Mouse (Mus musculus): ENCODE data around the gene Otulinl. TPM values are rescaled to one million over a fixed set of nuclear protein-coding genes. Genes with fewer than 3 reads are reported as not detected.

Gene Otulinl
- total and polyA plus RNA-seq, 3 experiments, result 0.84 to 2.5 (median 1.7) TPM

DNA sequence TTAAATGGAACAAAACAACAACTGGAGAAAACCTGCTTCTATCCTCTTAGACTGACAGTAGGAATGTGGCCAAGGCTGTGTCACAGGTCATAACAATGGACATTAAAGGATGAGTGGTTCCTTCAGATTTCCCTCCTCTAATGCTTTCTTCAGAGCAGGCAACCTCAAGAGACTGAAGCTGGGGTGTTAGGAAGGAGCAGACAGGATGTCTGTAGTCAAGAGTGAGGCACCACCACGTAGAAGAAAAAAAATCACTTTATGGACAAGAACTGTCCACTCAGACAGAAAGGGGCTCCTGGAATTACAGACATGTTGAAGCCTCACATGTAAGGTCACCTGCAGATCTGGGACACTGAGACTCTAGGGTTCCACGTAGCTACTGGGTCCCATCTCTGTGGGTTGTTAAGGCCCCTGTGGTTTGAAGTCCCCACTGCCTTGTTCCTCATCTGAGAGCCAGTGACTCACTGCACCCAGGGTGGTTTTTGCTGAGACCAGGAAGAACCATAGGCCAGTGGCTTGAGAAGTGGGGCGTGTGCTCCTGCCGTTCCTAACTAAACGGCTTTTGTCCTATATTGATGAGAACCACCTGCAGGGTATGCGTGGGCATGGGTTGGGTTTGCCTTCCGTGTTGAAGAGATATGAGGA, 27.7 kb upstream of the Otulinl start:
- no peaks in the 10 kb centered on the region for H3K79me2 ChIP-seq (replicated peaks; ENCODE audit: control insufficient read depth, extremely low read depth, insufficient read depth, poor library complexity, severe bottlenecking)
- H3K9me3 ChIP-seq (replicated peaks; ENCODE audit: low read length), result no peaks in the 10 kb centered on the region
- no peak overlapping the region for H3K9ac ChIP-seq (ENCODE audit: insufficient read depth, low read depth)
- no peak for DNase-seq (ENCODE audit: extremely low read depth)
- H3K27me3 ChIP-seq (replicated peaks), result no peaks in the 10 kb centered on the region
- TF ChIP-seq MEF2A (IDR thresholded peaks at IDR 0.05; ENCODE audit: borderline replicate concordance, low read depth, low read length) (no peak), JUND (conservative IDR thresholded peaks at IDR 0.05; ENCODE audit: low read depth, low read length) (no peak), MAX (IDR thresholded peaks at IDR 0.05; ENCODE audit: low read length) (no peak), BHLHE40 (IDR thresholded peaks at IDR 0.05; ENCODE audit: low read depth, low read length) (no peak), RAD21 (IDR thresholded peaks at IDR 0.05; ENCODE audit: low read depth, low read length) (no peak), EP300 (IDR thresholded peaks at IDR 0.05; ENCODE audit: low read length) (no peak), SMC3 (IDR thresholded peaks at IDR 0.05; ENCODE audit: low read depth, low read length) (no peak), MAZ (IDR thresholded peaks at IDR 0.05; ENCODE audit: low read depth, low read length) (no peak), ELF1 (IDR thresholded peaks at IDR 0.05; ENCODE audit: low read depth, low read length) (no peak), ZMIZ1 (IDR thresholded peaks at IDR 0.05; ENCODE audit: low read depth, low read length) (no peak), JUN (IDR thresholded peaks at IDR 0.05; ENCODE audit: insufficient read depth, low read depth, low read length) (no peak), MAFK (IDR thresholded peaks at IDR 0.05; ENCODE audit: insufficient replicate concordance, low read length) (no peak)
- H3K27ac ChIP-seq (ENCODE audit: insufficient read depth, low read depth), result no peak overlapping the region
- H3K36me3 ChIP-seq (replicated peaks in 1 of 2; ENCODE audit: control insufficient read depth in 1 of 2, insufficient read depth in 1 of 2, low read length in 1 of 2), result no peaks in the 10 kb centered on the region
- dilution Hi-C loops (cut with MboI; ENCODE audit: extremely low pct_ligation_motif_present, extremely low pct_unique_long_range_greater_than_20kb, low sequenced_read_pairs) (no loop called here), in situ Hi-C loops (cut with MboI; ENCODE audit: low pct_ligation_motif_present, low pct_unique_long_range_greater_than_20kb, low sequenced_read_pairs) (no loop called here)
- no peak overlapping the region for H3K4me3 ChIP-seq (replicated peaks in 1 of 3; ENCODE audit: low read depth in 2 of 3, low read length in 2 of 3, poor library complexity in 1 of 3)
- no peak overlapping the region for H3K4me2 ChIP-seq (ENCODE audit: insufficient read depth, low read depth, poor library complexity, severe bottlenecking)
- peaks cover 0 to 15% of the 10 kb centered on the region in 2 experiments; a peak in 2 of 4 replicates for H3K4me1 ChIP-seq (ENCODE audit: control insufficient read depth in 1 of 2, insufficient read depth in 2 of 2)

DNA sequence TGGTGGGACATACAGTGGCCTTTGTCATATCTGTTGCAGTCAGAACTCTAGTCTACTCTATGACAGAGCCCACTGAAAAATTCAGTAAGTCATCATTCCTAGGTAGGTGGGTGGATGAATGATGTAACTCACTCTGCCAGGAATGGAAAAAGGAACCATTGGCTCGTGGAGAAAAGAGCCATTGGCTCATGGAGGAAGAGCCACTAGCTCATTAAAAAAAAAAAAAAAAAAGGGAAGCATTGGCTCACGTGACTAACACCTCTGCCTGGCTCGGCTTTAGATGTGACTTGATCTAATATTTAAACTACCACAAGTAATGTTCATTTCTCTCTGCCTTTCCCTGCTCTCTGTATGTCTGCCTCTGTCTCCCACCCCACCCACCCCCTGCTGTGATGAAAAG, 27.1 kb upstream of the Otulinl start:
- no peaks in the 10 kb centered on the region for H3K9me3 ChIP-seq (replicated peaks; ENCODE audit: low read length)
- no peaks in the 10 kb centered on the region for H3K36me3 ChIP-seq (replicated peaks in 1 of 2; ENCODE audit: control insufficient read depth in 1 of 2, insufficient read depth in 1 of 2, low read length in 1 of 2)
- H3K27me3 ChIP-seq (replicated peaks), result no peaks in the 10 kb centered on the region
- in situ Hi-C loops (cut with MboI; ENCODE audit: low pct_ligation_motif_present, low pct_unique_long_range_greater_than_20kb, low sequenced_read_pairs) (no loop called here), dilution Hi-C loops (cut with MboI; ENCODE audit: extremely low pct_ligation_motif_present, extremely low pct_unique_long_range_greater_than_20kb, low sequenced_read_pairs) (no loop called here)
- H3K79me2 ChIP-seq (replicated peaks; ENCODE audit: control insufficient read depth, extremely low read depth, insufficient read depth, poor library complexity, severe bottlenecking), result no peaks in the 10 kb centered on the region
- TF ChIP-seq ZNF384 (IDR thresholded peaks at IDR 0.05; ENCODE audit: low read depth, low read length) (peak; percentile 78), USF1 (IDR thresholded peaks at IDR 0.05; ENCODE audit: low read depth, low read length) (peak; percentile 7; the same call in 1 of the 2 replicates), BHLHE40 (IDR thresholded peaks at IDR 0.05; ENCODE audit: low read depth, low read length) (peak; percentile 38), MYC (IDR thresholded peaks at IDR 0.05; ENCODE audit: low read depth, low read length) (no peak)
- H3K4me3 ChIP-seq (replicated peaks in 1 of 3; ENCODE audit: low read depth in 2 of 3, low read length in 2 of 3, poor library complexity in 1 of 3), result no peak overlapping the region
- no peak overlapping the region for H3K4me2 ChIP-seq (ENCODE audit: insufficient read depth, low read depth, poor library complexity, severe bottlenecking)
- peaks cover 0 to 15% of the 10 kb centered on the region in 2 experiments; a peak in 2 of 4 replicates for H3K4me1 ChIP-seq (ENCODE audit: control insufficient read depth in 1 of 2, insufficient read depth in 2 of 2)
- no peak overlapping the region for H3K27ac ChIP-seq (ENCODE audit: insufficient read depth, low read depth)
- no peak overlapping the region for H3K9ac ChIP-seq (ENCODE audit: insufficient read depth, low read depth)
- no peak for DNase-seq (ENCODE audit: extremely low read depth)
